Mouse (Mus musculus) thymus, adult 2 months (tissue): Measurements from ENCODE around the gene Tmem11. TPM values are rescaled to one million over a fixed set of nuclear protein-coding genes. Genes with fewer than 3 reads are reported as not detected.

Experiments
- DNase-seq: peaks from one replicate; pipeline ENCODE4 v3.0.0; 2021
- H3K27ac ChIP-seq: fragments of 200-500 bp; 2 replicates; pipeline ENCODE4 v1.5.1; 2012; ENCODE audit warnings: low read length, control low read depth; ENCODE audit not compliant: control insufficient read depth, insufficient read depth
- H3K27me3 ChIP-seq: fragments of 200-500 bp; 2 replicates; pipeline ENCODE4 v1.6.1; 2012; ENCODE audit warnings: mild to moderate bottlenecking, low read length, moderate library complexity, mixed read lengths; ENCODE audit not compliant: control insufficient read depth, insufficient read depth
- H3K36me3 ChIP-seq: fragments of 200-500 bp; 2 replicates; pipeline ENCODE4 v1.6.1; 2012; ENCODE audit warnings: mild to moderate bottlenecking, low read length, moderate library complexity; ENCODE audit not compliant: control insufficient read depth, insufficient read depth
- H3K4me1 ChIP-seq: fragments of 200-500 bp; replicated peaks from 2 replicates; pipeline ENCODE4 v1.6.1; 2012; ENCODE audit warnings: low read length; ENCODE audit not compliant: control insufficient read depth, insufficient read depth
- H3K4me3 ChIP-seq: fragments of 200-500 bp; 2 replicates; pipeline ENCODE4 v1.5.1; 2012; ENCODE audit warnings: mild to moderate bottlenecking, low read length, control low read depth, moderate library complexity; ENCODE audit not compliant: control insufficient read depth, insufficient read depth
- CTCF ChIP-seq: fragments of 200-500 bp; IDR thresholded peaks from 2 replicates; pipeline ENCODE4 v1.5.1; 2012; ENCODE audit warnings: mild to moderate bottlenecking, control low read depth, low read length, moderate library complexity, borderline replicate concordance; ENCODE audit not compliant: control insufficient read depth, poor library complexity, insufficient read depth; ENCODE audit errors: extremely low read depth
- POLR2A ChIP-seq: fragments of 200-500 bp; IDR thresholded peaks from 2 replicates; pipeline ENCODE4 v1.6.1; 2012; ENCODE audit warnings: mild to moderate bottlenecking, low read length, control low read depth, moderate library complexity; ENCODE audit not compliant: control insufficient read depth, poor library complexity, insufficient read depth; ENCODE audit errors: extremely low read depth
- WGBS: fragments of 180-500 bp; shearing (Covaris S2); methylation state at CpG from one replicate; pipeline ENCODE4 v1.1.7; 2018; 5-methylcytosine and 5-hydroxymethylcytosine counted together
- polyA plus RNA-seq: library from polyadenylated mRNA; depleted of rRNA; stranded (reverse); fragments of >200 nt; gene quantifications from 2 replicates; pipeline ENCODE4 v1.2.3, GENCODE M21; 2012

Gene Tmem11
- polyA plus RNA-seq, 1 experiment = 76.7 TPM

DNA sequence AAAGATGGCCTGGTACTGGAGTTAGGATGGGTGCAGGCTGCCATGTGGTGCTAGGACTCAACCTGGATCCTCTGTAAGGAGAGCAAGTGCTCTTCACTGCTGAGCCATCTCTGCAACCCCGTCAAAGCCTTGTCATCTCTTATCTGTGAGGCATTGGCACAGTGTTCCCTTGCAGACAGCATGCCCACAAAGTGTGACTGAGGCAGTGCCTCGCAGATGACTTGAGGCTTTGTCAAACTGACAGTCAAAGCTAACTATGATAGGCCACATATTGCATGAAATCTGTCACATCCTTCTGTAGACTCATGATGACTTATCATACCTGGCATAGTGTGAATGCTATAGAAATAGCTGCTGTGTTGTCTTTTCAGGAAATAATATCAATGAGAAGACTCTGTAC, 40.9 kb upstream of the Tmem11 start:
- no peak for TF ChIP-seq POLR2A
- TF ChIP-seq CTCF = no peak
- H3K36me3 ChIP-seq = no peaks in the 10 kb centered on the region
- H3K4me1 ChIP-seq = no peaks in the 10 kb centered on the region
- H3K27ac ChIP-seq = no peak overlapping the region
- no peak overlapping the region for H3K4me3 ChIP-seq
- H3K27me3 ChIP-seq = no peaks in the 10 kb centered on the region
- WGBS = 87% methylated on average over 2 of the region's 2 CpGs
- DNase-seq = no peak

DNA sequence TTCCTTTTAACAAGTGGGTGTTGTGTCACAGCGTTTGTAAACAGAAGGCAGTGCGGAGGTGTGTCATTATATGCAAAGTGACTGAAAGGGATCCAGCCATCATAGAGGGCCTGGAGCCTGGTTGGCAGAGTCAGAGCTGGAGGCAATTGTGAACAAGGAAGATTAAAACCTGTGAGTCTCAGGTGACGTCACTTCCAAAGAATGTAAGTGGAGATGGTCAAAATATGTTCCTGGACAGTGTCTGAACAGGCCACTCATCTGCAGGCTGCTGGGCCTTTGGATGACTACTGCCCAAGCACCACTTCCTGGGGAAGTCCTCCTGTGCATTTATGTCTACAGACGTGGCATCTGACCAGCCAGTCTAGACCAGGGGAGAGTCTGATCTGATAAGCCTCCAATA, 36.1 kb upstream of the Tmem11 start:
- Histone ChIP-seq H3K27me3 (no peaks in the 10 kb centered on the region), H3K27ac (no peak overlapping the region), H3K36me3 (no peaks in the 10 kb centered on the region), H3K4me3 (no peak overlapping the region), H3K4me1 (peaks cover 13% of the 10 kb centered on the region)
- WGBS = 85% methylated on average over 4 of the region's 4 CpGs
- TF ChIP-seq CTCF = no peak
- no peak for TF ChIP-seq POLR2A
- no peak for DNase-seq

DNA sequence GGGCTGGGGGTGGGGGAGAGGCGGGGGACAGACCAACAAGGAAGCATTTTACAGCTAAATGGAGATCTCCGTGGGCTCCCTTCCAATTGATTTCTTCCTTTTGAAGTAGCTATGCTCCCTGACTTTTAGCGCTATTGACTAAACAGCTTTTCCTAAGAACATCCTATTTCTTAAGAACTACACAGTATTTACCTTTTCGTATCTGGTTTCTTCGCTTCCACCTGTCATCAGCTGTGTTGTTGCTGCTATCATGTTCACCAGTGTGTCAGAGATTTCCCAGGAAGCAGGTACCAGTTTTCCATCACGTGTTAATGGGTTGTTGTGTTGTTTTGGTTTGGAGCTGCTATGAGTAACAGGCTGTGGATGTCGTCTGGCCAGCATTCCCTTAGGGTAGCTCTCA, 35.4 kb upstream of the Tmem11 start, which contains the start of gene Natd1:
Gene Natd1, minus strand, starts transcription at position 260 of the 400 bp plus-strand sequence.
- DNase-seq = no peak
- TF ChIP-seq CTCF (no peak), POLR2A (no peak)
- H3K36me3 ChIP-seq = no peaks in the 10 kb centered on the region
- no peaks in the 10 kb centered on the region for H3K27me3 ChIP-seq
- H3K4me1 ChIP-seq = peaks cover 13% of the 10 kb centered on the region
- 44% methylated on average over 7 of the region's 7 CpGs for WGBS
- 0 out of 2 replicates have a peak within 1 kb of the TSS, but pooled peaks have one; percentile 11 for H3K27ac ChIP-seq
- peak within 1 kb of the TSS; percentile 94 for H3K4me3 ChIP-seq

DNA sequence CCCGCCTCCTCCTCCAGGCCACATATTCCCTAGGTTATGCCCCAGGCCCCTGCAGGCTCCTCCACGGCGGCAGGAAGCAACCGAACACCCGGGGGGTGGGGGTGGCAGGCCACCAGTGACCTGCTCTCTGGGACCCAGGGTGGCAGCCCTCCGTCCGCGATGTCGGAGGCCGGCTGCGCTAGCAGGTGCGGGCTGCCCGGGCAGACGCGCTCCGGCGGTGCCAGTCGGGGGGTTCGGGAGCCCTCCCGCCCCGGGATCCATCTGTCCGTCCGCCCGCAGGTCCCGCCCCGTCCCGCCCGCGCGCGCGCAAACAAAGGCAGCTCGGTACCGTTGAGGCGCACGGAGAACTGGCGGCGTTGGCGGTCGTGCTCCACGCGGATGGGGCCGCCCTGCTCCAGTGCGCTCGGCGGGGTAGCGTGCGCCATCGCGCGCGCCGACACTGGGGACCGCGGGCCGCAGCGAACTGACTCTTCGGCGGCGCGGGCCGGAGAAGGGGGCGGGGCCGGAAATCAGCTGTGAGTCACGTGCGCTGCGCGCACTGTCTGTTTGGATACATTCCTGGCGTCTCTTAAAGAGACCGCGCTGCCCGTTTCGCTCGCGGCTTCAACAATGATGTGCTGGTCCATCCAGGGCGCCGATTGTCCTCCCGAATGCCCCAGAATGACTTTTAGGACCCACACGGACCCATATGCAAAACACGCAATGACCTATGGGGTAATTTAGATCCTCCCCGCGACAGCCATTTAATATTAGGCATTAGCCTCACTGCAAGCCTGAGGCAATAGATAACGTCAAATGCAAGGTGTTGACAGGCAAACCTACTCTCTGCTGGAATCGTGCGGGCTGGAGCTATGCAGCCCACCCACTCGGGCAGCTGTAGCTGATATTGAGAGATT, 34.5 kb upstream of the Tmem11 start:
- 0 out of 2 replicates have a peak overlapping the region, but pooled peaks have one; percentile 11 for H3K27ac ChIP-seq
- peak; percentile 91 for DNase-seq
- WGBS = under 1% methylated on average over 86 of the region's 86 CpGs
- no peaks in the 10 kb centered on the region for H3K36me3 ChIP-seq
- TF ChIP-seq CTCF (peak; percentile 61; the same call in 1 of the 2 replicates), POLR2A (peak; percentile 83)
- H3K4me1 ChIP-seq = peaks cover 13% of the 10 kb centered on the region
- H3K27me3 ChIP-seq = no peaks in the 10 kb centered on the region
- H3K4me3 ChIP-seq = peak overlapping the region; percentile 94

DNA sequence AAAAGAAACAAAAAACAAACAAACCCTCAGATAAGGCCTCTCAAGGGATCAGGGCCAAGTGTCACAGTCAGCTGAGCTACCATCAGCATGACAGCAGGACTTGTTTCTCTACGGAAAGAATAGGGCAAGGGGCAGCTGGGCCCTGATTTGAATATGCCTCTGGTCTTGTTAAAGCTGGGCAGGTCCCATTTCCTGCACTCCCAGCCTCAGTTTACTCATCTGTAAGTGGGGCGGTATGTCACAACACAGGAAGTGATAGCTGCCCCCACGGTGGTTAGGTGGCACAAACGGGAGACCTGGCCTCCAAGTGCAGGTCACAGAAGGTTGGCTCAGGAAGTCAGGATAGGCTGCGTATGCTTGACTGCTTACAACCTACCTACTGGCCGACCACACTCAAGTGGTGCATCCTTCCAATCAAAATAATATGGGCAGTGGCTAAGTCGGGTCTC, 33.5 kb upstream of the Tmem11 start:
- WGBS = 35% methylated on average over 7 of the region's 7 CpGs
- H3K4me1 ChIP-seq = peaks cover 13% of the 10 kb centered on the region
- peak; percentile 19 for DNase-seq
- no peak overlapping the region for H3K27ac ChIP-seq
- TF ChIP-seq POLR2A (no peak), CTCF (no peak)
- H3K36me3 ChIP-seq = no peaks in the 10 kb centered on the region
- H3K27me3 ChIP-seq = no peaks in the 10 kb centered on the region
- peak overlapping the region; percentile 94 for H3K4me3 ChIP-seq

DNA sequence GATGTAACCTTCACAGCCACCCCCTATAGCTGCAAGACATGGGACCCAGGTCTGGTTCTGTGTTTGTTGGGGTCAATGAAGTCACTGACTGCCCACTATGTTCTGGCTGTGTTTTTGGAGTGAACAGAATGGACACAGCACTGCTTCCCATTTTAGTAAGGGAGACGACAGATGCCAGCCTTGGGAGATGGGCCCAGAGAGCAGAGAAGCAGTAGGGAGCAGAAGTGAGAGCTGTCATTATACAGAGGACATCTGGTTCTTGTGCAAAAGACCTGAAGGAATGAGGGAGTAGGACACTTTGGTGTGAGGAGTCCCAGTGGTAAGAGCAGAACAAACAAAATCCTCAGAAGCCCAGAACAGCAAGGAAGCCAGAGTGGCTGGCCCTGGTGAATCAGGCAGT, 30.6 kb upstream of the Tmem11 start:
- DNase-seq = no peak
- peaks cover 5% of the 10 kb centered on the region; the same call in 1 of the 2 replicates for H3K36me3 ChIP-seq
- H3K27me3 ChIP-seq = no peaks in the 10 kb centered on the region
- no peak overlapping the region for H3K4me3 ChIP-seq
- 95% methylated on average over 1 of the region's 1 CpGs for WGBS
- TF ChIP-seq CTCF (no peak), POLR2A (no peak)
- H3K4me1 ChIP-seq = peaks cover 13% of the 10 kb centered on the region
- H3K27ac ChIP-seq = no peak overlapping the region
